Mouse (Mus musculus) stomach, embryonic 16.5 days (tissue): Measurements from ENCODE around the gene Erp27. TPM values are rescaled to one million over a fixed set of nuclear protein-coding genes. Genes with fewer than 3 reads are reported as not detected.

ENCODE experiments used
- ATAC-seq: fragments of 200-750 bp; cut with Nextera tagmentation; 2 replicates; pipeline ENCODE4 v1.8.0; 2017; ENCODE audit warnings: moderate number of reproducible peaks, moderate TSS enrichment; ENCODE audit not compliant: insufficient read depth, low FRiP score
- H3K27ac ChIP-seq: fragments of 300-500 bp; sonication (generic); 2 replicates; pipeline ENCODE4 v1.5.1; 2014; ENCODE audit warnings: low read length
- H3K27me3 ChIP-seq: fragments of 300-500 bp; sonication (generic); 2 replicates; pipeline ENCODE4 v1.6.1; 2014; ENCODE audit warnings: low read length, control low read depth, mixed read lengths; ENCODE audit not compliant: control insufficient read depth, insufficient read depth
- H3K36me3 ChIP-seq: fragments of 300-500 bp; sonication (generic); 2 replicates; pipeline ENCODE4 v1.6.1; 2014; ENCODE audit warnings: low read length; ENCODE audit not compliant: control insufficient read depth, insufficient read depth
- H3K4me1 ChIP-seq: fragments of 300-500 bp; sonication (generic); 2 replicates; pipeline ENCODE4 v1.6.1; 2014; ENCODE audit warnings: low read length, control low read depth, mixed read lengths; ENCODE audit not compliant: control insufficient read depth, insufficient read depth
- H3K4me2 ChIP-seq: fragments of 300-500 bp; sonication (generic); 2 replicates; pipeline ENCODE4 v1.6.1; 2014; ENCODE audit warnings: low read depth, low read length, mixed read lengths
- H3K4me3 ChIP-seq: fragments of 300-500 bp; sonication (generic); replicated peaks from 2 replicates; pipeline ENCODE4 v1.5.1; 2014; ENCODE audit warnings: mild to moderate bottlenecking, low read length
- H3K9ac ChIP-seq: fragments of 300-500 bp; sonication (generic); 2 replicates; pipeline ENCODE4 v1.6.1; 2014; ENCODE audit warnings: low read length
- H3K9me3 ChIP-seq: fragments of 300-500 bp; sonication (generic); replicated peaks from 2 replicates; pipeline ENCODE4 v1.6.1; 2016; ENCODE audit warnings: low read length, control low read depth; ENCODE audit not compliant: control insufficient read depth
- whole genome bisulfite sequencing: fragments of 180-500 bp; shearing (Covaris S2); extraction: QIAGEN DNeasy Blood & Tissue Kit; methylation state at CpG from one replicate; pipeline ENCODE4 v1.1.7; 2014; 5-methylcytosine and 5-hydroxymethylcytosine counted together
- polyA plus RNA-seq: library from polyadenylated mRNA; unstranded; fragments of >200 nt; fragmentation: Nextera tagmentation; extraction: Ambion mirVana; gene quantifications from 2 replicates; pipeline ENCODE4 v1.2.1, GENCODE M21; 2015

Gene Erp27
- polyA plus RNA-seq, 1 experiment from 2014 or later, result 41.0 TPM

DNA sequence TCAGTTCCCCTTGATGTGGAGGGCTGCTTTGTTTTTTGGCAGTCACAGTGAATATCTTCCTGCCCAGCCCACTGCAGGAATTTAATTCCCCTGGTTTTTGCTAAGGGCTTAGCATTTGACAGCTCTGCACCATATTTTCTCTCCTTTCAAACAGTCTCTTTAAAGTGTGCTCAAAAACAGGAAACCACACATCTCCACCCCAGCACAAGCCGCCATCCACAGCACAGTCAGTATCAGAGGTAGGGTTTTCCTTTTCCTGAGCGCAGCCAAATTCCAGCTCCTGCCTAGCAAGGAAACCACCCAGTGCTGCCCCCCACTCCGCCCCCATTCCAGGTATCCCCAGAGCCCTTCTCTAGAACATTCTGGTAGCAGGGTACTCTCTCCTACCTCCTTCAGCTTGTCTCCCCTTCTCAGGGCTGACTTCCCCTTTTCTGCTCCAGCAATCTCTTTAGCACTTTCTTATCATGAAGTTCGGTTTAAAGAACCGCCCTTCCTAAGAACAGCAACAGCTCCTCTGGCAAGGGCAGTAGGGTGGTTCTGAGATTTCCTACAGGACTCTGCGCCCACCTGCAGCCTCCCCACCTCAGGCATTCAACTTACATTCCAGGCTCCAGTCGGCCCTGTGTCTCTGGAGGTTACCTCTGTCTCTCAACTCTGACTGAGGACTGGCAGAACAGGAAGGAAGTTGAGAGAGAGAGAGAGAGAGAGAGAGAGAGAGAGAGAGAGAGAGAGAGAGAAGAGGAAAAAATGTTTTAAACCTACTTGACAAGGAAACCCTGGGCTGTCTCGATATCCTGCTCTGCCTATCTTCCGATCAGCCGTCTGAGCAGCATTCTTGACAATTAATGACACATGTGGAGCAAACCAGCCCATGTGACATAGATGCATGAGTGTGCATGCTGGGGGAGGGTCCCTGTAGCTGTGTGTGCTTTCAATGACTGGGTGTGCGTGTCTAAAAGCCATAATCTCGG is 19.4 kb upstream of the Erp27 start, which contains the start of gene Arhgdib:
Gene Arhgdib (minus strand): TSS at position 849 of the 971 bp plus-strand sequence.
- peak within 1 kb of the TSS; percentile 36 for H3K4me2 ChIP-seq
- H3K27ac ChIP-seq, result peak within 1 kb of the TSS; percentile 91
- H3K27me3 ChIP-seq, result no peaks in the 10 kb centered on the region
- H3K9ac ChIP-seq, result peak within 1 kb of the TSS; percentile 66
- peaks cover 22% of the 10 kb centered on the region for H3K4me1 ChIP-seq
- WGBS, result 21% methylated on average over 12 of the region's 12 CpGs
- no peaks in the 10 kb centered on the region for H3K9me3 ChIP-seq
- ATAC-seq, result peak; percentile 79
- H3K4me3 ChIP-seq, result peak within 1 kb of the TSS; percentile 22
- no peaks in the 10 kb centered on the region for H3K36me3 ChIP-seq

DNA sequence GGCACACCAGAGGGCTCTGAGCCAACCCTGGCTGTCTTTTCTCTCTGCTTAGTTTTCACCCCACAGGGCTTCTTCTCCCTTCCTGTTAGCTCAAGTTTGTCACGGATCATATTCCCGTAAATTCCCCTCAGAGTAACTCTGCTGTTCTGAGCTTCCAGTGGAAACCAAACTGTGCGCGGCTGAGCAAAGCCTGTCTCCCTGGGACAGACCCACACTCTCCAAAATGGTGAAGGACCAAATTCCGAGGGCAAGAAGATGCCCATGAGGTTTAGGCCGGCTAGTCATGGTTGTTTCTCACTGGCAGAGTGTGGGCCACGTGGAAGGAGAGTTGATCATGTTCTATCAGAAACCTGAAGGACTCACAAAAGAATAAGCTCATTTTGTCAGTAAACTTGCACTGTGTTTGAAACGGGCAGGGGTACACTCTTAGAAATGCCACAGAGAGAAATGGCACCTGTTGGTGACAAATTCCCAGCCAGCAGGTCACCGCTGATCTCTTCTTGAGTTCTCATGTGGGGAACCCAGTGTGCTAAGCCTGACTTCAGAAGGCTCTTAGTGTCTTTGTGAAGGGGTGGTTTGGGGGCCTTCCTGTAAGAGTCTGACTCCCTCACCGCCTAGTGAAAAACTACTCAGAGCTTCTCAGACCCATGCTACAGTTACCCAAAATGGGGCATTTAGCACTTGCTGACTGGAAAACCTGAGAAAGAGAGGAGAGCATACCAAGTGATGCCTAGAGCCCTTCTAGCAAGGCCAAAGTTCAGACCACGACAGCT is 18.4 kb upstream of the Erp27 start:
- no peaks in the 10 kb centered on the region for H3K36me3 ChIP-seq
- peak overlapping the region; percentile 36; the same call in 1 of the 2 replicates for H3K4me2 ChIP-seq
- H3K9ac ChIP-seq, result peak overlapping the region; percentile 66
- no peaks in the 10 kb centered on the region for H3K27me3 ChIP-seq
- 67% methylated on average over 11 of the region's 11 CpGs for WGBS
- H3K4me1 ChIP-seq, result peaks cover 22% of the 10 kb centered on the region
- peak overlapping the region; percentile 22 for H3K4me3 ChIP-seq
- no peak for ATAC-seq
- H3K9me3 ChIP-seq, result no peaks in the 10 kb centered on the region
- H3K27ac ChIP-seq, result peak overlapping the region; percentile 91

- no peak for ATAC-seq
- Histone ChIP-seq H3K9ac (no peak overlapping the region), H3K9me3 (no peaks in the 10 kb centered on the region), H3K27ac (peak overlapping the region; percentile 91; the same call in 1 of the 2 replicates), H3K36me3 (no peaks in the 10 kb centered on the region), H3K27me3 (no peaks in the 10 kb centered on the region), H3K4me2 (no peak overlapping the region), H3K4me1 (peaks cover 22% of the 10 kb centered on the region), H3K4me3 (peak overlapping the region; percentile 16; the same call in 1 of the 2 replicates)
- WGBS, result 67% methylated on average over 14 of the region's 14 CpGs
Measured at GRCm38 (mm10) chr6:136939326-136940187, 17.6 kb upstream of the Erp27 start.

GRCm38 (mm10) chr6:136938331-136939126 is 16.5 kb upstream of the Erp27 start:
- no peak for ATAC-seq
- Histone ChIP-seq H3K27ac (peak overlapping the region; percentile 26; the same call in 1 of the 2 replicates), H3K9me3 (no peaks in the 10 kb centered on the region), H3K4me3 (no peak overlapping the region), H3K4me1 (peaks cover 22% of the 10 kb centered on the region), H3K27me3 (no peaks in the 10 kb centered on the region), H3K9ac (no peak overlapping the region; the same call in 1 of the 2 replicates), H3K4me2 (no peak overlapping the region; the same call in 1 of the 2 replicates), H3K36me3 (no peaks in the 10 kb centered on the region)
- 66% methylated on average over 18 of the region's 18 CpGs for WGBS

DNA sequence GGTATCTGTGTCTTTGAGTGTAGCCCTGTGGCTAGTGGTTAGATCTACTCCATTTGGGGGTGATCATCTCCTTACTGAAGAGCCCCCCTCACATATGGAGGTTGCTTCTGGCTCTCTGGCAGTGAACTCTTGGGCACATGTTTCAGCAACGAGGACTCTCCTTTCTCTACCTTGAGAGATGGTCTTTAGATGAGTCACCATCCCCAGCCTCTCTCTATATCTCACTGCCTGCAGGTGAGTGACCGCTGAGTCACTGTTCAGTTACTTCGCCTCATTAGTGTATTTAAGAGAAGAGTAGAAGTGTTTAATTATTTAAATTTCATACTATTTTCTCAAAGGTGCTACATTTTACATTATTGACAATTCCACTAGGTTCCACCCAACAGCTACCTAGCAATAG is 15.1 kb upstream of the Erp27 start:
- H3K4me1 ChIP-seq, result peaks cover 19% of the 10 kb centered on the region
- no peaks in the 10 kb centered on the region for H3K27me3 ChIP-seq
- H3K27ac ChIP-seq, result no peak overlapping the region
- H3K36me3 ChIP-seq, result no peaks in the 10 kb centered on the region
- ATAC-seq, result no peak
- H3K9me3 ChIP-seq, result no peaks in the 10 kb centered on the region
- no peak overlapping the region for H3K9ac ChIP-seq
- no peak overlapping the region for H3K4me3 ChIP-seq
- no peak overlapping the region for H3K4me2 ChIP-seq
- 81% methylated on average over 3 of the region's 3 CpGs for WGBS

- no peak overlapping the region for H3K4me2 ChIP-seq
- no peaks in the 10 kb centered on the region for H3K27me3 ChIP-seq
- no peaks in the 10 kb centered on the region for H3K9me3 ChIP-seq
- no peak overlapping the region for H3K27ac ChIP-seq
- 70% methylated on average over 9 of the region's 9 CpGs for WGBS
- ATAC-seq, result no peak
- H3K4me1 ChIP-seq, result peaks cover 17% of the 10 kb centered on the region
- no peaks in the 10 kb centered on the region for H3K36me3 ChIP-seq
- no peak overlapping the region for H3K9ac ChIP-seq
- H3K4me3 ChIP-seq, result no peak overlapping the region
Measured at GRCm38 (mm10) chr6:136936361-136936760, 14.4 kb upstream of the Erp27 start.

GRCm38 (mm10) chr6:136935233-136935632 is 13.3 kb upstream of the Erp27 start:
- H3K9ac ChIP-seq, result no peak overlapping the region
- no peaks in the 10 kb centered on the region for H3K36me3 ChIP-seq
- ATAC-seq, result no peak

GRCm38 (mm10) chr6:136934068-136934467 is 12.1 kb upstream of the Erp27 start:
- 83% methylated on average over 7 of the region's 7 CpGs for WGBS
- H3K36me3 ChIP-seq, result no peaks in the 10 kb centered on the region
- H3K9ac ChIP-seq, result no peak overlapping the region
- no peak overlapping the region for H3K4me3 ChIP-seq
- ATAC-seq, result no peak
- no peak overlapping the region for H3K27ac ChIP-seq
- H3K27me3 ChIP-seq, result no peaks in the 10 kb centered on the region
- peaks cover 14% of the 10 kb centered on the region for H3K4me1 ChIP-seq
- H3K9me3 ChIP-seq, result no peaks in the 10 kb centered on the region
- H3K4me2 ChIP-seq, result no peak overlapping the region

More at GRCm38 (mm10) chr6:136935233-136935632, 13.3 kb upstream of the Erp27 start:
- WGBS, result 71% methylated on average over 3 of the region's 3 CpGs
- H3K4me1 ChIP-seq, result peaks cover 17% of the 10 kb centered on the region
- no peaks in the 10 kb centered on the region for H3K9me3 ChIP-seq
- no peak overlapping the region for H3K4me3 ChIP-seq
- no peak overlapping the region for H3K4me2 ChIP-seq
- no peaks in the 10 kb centered on the region for H3K27me3 ChIP-seq
- H3K27ac ChIP-seq, result no peak overlapping the region
